Mouse (Mus musculus) kidney, adult 8-10 months (tissue): ENCODE measurements around the gene Chst15.

Source experiments
- DNase-seq, 2 experiments: peaks; one replicate each; pipeline ENCODE4 v3.0.0; 2022

The Chst15 gene

DNA sequence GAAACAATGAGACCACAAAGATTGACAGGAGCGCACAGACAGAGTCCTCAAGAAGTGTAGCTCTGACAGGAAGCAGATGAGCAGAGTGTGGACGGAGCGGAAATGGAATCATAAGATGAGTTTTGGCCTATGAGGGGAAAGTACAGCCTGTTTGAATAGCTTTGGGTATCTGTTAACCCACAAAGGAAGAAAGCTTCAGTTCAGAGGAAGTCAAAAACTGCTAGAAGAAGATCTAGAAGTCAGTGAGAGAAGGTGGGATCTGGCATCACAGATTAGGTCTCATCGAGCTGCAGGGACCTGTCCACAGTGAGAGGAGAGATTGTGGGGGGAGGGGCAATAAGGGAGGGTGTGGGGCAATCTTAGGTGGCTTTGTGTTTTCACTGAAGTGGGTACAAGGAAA lies 18.3 kb upstream of the Chst15 start:
- no peak for DNase-seq

DNA sequence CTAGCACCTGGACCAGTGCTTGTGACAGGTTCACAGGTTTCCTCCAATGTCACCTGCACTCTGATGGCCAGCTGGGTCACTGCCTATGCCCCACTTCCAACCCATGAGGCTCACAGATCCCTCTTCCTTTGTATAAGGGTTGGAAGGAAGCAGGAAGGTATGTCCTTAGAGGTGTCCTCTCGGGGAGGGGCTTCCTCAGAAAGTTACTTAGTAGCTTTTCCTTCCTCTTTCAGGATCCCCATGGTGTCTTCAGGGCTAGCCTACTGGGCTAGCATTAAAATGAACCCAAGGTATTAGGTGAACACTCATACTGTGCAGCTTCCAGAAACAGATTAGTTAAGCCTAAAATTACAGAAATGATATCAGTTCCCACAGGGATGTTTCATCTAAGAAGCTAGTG lies 16.1 kb upstream of the Chst15 start:
- no peak for DNase-seq

- no peak for DNase-seq
These were observed 15.1 kb upstream of the Chst15 start for GRCm38 (mm10) chr7:132332176-132332575.

DNA sequence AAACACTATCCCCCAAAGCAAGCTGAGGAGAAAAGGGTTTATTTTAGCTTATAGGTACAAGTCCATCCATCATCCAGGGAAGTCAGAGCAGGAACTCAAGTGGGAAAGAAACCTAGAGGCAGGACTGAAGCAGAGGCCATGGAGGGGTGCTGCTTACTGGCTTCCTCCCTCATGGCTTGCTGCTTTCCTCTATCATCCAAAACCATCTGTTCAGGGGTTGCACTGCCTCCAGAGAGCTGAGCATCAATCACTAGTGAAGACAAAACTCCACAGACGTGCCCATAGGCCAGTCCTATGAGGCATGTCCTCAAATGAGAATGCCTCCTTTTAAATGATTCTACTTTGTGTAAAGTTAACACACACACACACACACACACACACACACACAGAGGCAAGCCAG lies 13.2 kb upstream of the Chst15 start:
- DNase-seq, result no peak

DNA sequence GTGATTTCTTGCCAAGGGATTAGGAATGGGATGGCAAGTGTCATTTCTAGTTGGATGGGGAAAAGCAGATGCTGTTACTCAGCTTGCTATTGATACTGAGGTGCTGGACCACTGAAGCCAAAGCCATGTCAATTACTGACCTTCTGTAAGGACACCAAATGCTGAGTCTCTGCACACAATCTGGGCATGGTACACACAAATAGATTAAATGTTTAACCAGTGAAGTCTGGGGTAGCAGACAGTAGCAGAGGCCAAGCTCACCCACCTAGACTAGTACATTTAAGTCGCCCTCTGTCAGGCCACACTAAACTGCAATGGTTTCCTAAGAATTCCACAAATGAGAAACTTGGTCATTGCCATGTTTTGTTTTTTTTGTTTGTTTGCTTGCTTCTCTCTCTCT lies 11.6 kb upstream of the Chst15 start:
- DNase-seq, result peak in 1 of 2 experiments; percentile 50

DNA sequence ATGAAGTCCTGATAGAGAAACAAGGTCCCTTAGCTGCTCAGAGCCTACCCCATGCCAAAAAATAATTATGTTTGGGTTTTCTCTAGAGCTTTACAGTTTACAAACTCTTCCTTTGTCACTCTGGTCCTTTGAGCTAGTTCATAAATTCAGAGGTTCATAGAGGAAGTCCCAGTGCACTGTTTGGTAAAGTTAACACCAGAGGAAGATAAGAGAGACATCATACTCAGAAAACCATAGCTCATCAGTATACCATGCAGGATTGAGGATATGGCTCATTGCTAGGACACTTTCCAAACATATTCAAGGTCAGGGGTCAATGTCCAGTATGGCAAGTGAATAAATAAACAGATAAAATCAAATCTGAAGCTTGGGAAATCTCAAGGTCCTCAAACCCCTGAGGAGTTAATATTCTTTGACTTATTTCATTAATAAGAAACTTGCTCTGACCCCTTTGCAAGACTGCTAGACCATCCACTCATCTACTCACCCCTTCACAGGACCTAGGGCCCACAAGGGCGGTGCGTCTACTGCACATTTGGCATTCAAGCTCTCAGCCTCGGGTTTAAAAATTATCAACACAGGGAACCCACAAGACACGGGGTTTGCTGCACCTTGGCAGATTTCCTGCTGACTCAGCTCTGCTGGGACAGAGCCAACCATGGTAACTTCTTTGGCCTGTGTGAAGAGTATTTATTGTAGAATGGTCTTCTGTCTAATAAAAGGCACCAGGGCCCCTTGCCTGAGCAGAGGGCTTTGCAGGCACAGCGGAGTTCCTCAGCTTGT lies 8.7 kb upstream of the Chst15 start:
- DNase-seq, result peak; percentile 92 to 93

- no peak for DNase-seq
These were observed 6.4 kb upstream of the Chst15 start for GRCm38 (mm10) chr7:132323430-132323829.

GRCm38 (mm10) chr7:132321392-132321958 lies 4.4 kb upstream of the Chst15 start:
- no peak for DNase-seq

- DNase-seq, result peak; percentile 42 to 44
These were observed 660 bp downstream of the Chst15 start for GRCm38 (mm10) chr7:132316101-132317035.

GRCm38 (mm10) chr7:132315149-132316091 lies 1.6 kb downstream of the Chst15 start:
- peak; percentile 63 to 68 for DNase-seq

- peak in 1 of 2 experiments; percentile 30 for DNase-seq
These were observed 4.6 kb downstream of the Chst15 start for GRCm38 (mm10) chr7:132312396-132312795.

- no peak for DNase-seq
These were observed 8.4 kb downstream of the Chst15 start for GRCm38 (mm10) chr7:132308537-132309191.

- DNase-seq, result peak in 1 of 2 experiments; percentile 31
These were observed 9.2 kb downstream of the Chst15 start for GRCm38 (mm10) chr7:132307722-132308271.

DNA sequence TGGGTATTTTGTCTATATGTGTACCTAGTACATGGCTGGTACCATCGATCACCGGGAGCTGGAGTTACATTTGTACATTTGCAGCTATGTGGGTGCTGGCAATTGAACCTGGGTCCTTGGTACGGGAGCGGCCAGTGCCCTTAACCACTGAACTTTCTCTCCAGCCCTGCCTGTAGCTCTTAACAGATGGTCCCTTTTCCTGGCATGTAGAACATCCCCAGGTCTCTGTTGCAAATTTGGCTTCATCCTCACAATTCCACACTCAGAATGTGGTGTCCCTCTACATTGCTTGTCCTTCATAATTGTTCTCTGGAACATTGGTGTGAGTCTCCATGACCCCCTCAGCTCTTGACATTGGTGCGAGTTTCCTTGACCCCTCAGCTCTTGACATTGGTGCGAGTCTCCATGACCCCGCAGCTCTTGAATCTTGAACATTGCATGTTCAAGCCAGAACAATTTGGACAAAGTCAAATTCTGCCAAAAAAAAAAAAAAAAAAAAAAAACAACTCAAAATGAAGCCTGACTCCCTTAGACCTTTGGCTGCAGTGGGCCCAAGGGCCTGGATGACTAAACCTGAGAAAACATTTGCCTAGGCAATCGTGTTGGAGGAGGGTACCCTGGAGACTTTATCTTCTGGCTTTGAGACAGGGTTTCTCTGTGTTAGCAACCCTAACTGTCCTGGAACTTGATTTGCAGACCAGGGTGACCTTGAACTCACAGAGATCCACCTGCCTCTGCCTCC lies 10.2 kb downstream of the Chst15 start:
- no peak for DNase-seq

DNA sequence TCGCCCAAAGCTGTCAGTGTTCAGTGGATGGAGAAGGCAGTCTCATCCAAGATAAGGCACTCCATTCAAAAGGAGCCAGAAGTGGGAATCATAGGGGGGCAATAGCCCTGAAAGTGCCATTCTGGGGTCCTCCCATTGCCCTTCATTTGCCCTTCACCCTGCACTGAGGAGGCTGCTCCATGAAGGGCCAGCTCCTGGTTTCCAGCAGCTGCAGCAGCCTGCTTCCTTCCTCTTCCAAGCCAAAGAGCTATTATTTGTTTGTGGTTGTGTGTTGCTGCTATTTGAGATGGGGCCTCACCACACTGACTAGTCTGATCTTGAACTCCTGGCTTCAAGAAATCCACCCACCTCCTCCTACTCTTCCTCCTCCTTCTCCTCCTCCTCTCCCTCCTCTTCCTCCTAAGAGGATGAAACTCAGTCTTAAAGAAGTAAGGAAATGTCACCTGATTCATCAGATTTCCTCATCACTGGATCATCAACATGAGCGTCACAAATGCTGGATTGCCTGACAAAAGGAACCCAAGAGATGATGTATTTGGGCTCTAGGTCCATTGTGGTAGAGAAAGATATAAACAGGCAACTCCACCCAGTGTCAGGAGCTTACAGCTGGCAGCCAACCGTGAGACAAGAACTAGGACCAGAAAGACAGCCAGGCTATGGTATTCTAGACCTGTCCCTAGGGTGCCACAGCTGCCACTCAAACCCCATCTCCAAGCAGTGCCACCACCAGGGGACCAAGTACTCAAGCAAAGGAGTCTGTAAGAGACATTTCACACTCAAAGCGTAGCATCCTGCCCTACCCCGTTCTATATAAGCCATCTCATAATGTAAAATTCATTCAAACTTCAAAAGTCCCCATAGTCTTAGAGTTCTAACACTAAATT lies 11.3 kb downstream of the Chst15 start:
- no peak for DNase-seq

DNA sequence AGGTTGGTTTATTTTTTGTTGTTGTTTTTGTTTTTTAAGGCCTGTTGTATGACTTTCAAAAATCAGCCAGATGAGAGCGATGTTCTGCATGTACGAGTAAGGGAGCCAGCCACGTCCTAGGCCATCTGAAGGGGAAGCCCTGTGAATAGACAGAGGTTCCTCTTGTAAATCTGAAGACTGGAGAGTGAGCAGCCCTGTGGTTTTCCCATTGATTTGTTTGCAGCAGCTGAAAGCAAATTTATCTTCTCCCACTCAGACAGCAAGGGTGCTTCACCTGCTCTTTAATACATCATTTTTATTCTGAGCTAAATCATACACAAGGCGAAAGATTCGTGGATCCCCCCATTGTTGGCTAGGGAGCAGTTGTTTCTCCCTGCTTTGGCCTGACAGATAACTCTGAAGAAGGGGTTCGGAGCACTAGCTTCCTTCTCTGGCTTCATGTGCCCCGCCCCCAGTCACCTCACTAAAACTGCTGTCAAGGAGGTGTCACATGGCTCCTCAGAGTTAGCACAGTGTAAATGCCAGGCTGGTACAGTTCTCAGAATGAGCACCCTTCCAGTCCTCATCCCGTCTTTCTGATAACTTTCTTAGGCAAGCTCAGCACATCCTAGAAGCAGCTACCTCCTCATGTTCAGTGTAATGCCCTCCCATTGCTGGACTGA lies 12.5 kb downstream of the Chst15 start:
- no peak for DNase-seq

GRCm38 (mm10) chr7:132303988-132304387 lies 13.0 kb downstream of the Chst15 start:
- DNase-seq, result no peak

GRCm38 (mm10) chr7:132302508-132303241 lies 14.4 kb downstream of the Chst15 start:
- DNase-seq, result peak in 1 of 2 experiments; percentile 31
